1 mouse cellular context compared by ENCODE assay signal in the genomic region with DNA sequence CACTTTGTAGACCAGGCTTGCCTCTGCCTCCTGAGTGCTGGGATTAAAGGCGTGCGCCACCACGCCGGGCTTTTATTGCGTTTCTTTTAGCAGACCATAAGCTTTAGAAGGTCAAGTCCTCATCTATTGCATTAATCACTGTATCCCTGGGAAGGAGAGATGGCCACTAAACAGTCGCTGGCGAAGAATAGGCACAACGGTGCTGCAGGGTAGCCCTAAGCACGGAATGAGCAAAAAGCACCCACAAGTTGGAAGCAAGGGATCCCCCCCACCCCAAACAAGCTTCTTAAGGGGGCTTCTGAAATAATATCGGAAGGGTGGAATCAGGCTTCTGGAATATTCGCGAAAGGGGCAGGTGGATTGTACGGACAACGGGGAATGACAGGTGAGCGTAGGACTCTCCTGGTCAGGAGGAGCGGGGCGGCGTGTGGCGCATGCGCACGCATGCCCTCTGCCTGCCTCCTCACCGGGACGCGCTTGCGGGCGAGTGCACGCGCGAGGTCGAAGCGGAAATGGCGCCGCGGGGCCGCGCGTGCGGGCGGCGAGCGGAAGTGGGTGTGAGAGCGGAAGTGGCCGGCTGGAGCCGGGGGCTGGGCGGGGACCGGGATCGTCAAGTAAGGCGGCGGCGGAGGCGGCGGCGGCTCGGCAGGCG.
TF ChIP-seq lines count a peak whose summit lies in the region.

A gene (plus strand): TSS at position 147 of the 652 bp plus-strand sequence.

TF ChIP-seq in CH12.LX, 34 proteins besides CTCF, POLR2A, EP300 and RAD21 (continued from another document):
- TF ChIP-seq MAZ (IDR thresholded peaks at IDR 0.05; ENCODE audit: low read depth, low read length) (no peak), KAT2A (IDR thresholded peaks at IDR 0.05; ENCODE audit: insufficient replicate concordance, low read length) (no peak), CHD1 (IDR thresholded peaks at IDR 0.05; ENCODE audit: low read depth, low read length) (0 out of 2 replicates have a peak, but pooled peaks have one; percentile 48), TBP (conservative IDR thresholded peaks at IDR 0.05; ENCODE audit: low read depth, low read length) (no peak)
